Mouse (Mus musculus) intestine, embryonic 14.5 days (tissue): Measurements from ENCODE around the gene Phf21a. TPM values are rescaled to one million over a fixed set of nuclear protein-coding genes. Genes with fewer than 3 reads are reported as not detected.

Experiments
- ATAC-seq: fragments of 200-750 bp; cut with Nextera tagmentation; replicated peaks from 2 replicates; pipeline ENCODE4 v1.8.0; 2017; ENCODE audit warnings: low read depth, moderate number of reproducible peaks, moderate TSS enrichment, moderate library complexity; ENCODE audit not compliant: low FRiP score, low TSS enrichment
- DNase-seq: peaks from one replicate; pipeline ENCODE4 v3.0.0-alpha.2; 2018; ENCODE audit warnings: low spot score
- H3K27ac ChIP-seq: fragments of 300-500 bp; sonication (generic); 2 replicates; pipeline ENCODE4 v1.5.1; 2014; ENCODE audit warnings: low read depth, mild to moderate bottlenecking, control low read depth
- H3K27me3 ChIP-seq: fragments of 300-500 bp; sonication (generic); replicated peaks from 2 replicates; pipeline ENCODE4 v1.6.1; 2014; ENCODE audit warnings: low read length, control low read depth; ENCODE audit not compliant: control insufficient read depth, insufficient read depth
- H3K36me3 ChIP-seq: fragments of 300-500 bp; sonication (generic); 2 replicates; pipeline ENCODE4 v1.6.1; 2014; ENCODE audit warnings: low read length, control low read depth; ENCODE audit not compliant: control insufficient read depth, insufficient read depth
- H3K4me1 ChIP-seq: fragments of 300-500 bp; sonication (generic); replicated peaks from 2 replicates; pipeline ENCODE4 v1.6.1; 2014; ENCODE audit warnings: low read length, control low read depth, mixed read lengths; ENCODE audit not compliant: control insufficient read depth, insufficient read depth
- H3K4me2 ChIP-seq: fragments of 300-500 bp; sonication (generic); 2 replicates; pipeline ENCODE4 v1.6.1; 2014; ENCODE audit warnings: low read length
- H3K4me3 ChIP-seq: fragments of 300-500 bp; sonication (generic); 2 replicates; pipeline ENCODE4 v1.5.1; 2014; ENCODE audit warnings: low read depth, low read length, control low read depth, mixed read lengths
- H3K9ac ChIP-seq: fragments of 300-500 bp; sonication (generic); 2 replicates; pipeline ENCODE4 v1.6.1; 2014; ENCODE audit warnings: mild to moderate bottlenecking, low read length
- H3K9me3 ChIP-seq: fragments of 300-500 bp; sonication (generic); 2 replicates; pipeline ENCODE4 v1.6.1; 2016; ENCODE audit warnings: low read length, control low read depth; ENCODE audit not compliant: control insufficient read depth
- WGBS: fragments of 180-500 bp; shearing (Covaris S2); extraction: QIAGEN DNeasy Blood & Tissue Kit; methylation state at CpG from one replicate; pipeline ENCODE4 v1.1.7; 2014; 5-methylcytosine and 5-hydroxymethylcytosine counted together
- polyA plus RNA-seq: library from polyadenylated mRNA; unstranded; fragments of >200 nt; fragmentation: Nextera tagmentation; extraction: Ambion mirVana; gene quantifications from 2 replicates; pipeline ENCODE4 v1.2.1, GENCODE M21; 2014

The Phf21a gene
- polyA plus RNA-seq, 1 experiment from 2014 or later = 27.5 TPM

DNA sequence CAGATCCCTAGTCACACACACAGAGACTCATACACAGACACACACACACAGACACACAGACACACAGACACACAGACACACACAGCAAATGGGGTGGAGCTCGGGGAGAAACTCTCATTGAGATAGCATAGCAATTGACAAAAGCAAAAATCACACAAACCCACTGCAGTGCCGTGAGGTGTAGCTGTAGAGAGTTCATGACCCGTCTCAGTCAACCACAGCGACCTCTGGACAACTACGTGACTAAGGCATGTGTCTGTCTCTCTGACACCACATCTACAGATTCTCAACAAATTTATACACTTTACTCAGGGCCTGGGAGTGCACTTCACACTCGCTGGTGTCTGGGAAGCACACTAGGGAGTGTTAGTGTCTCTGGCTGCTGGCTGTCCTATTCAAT, 27.0 kb upstream of the Phf21a start:
- no peaks in the 10 kb centered on the region for H3K4me1 ChIP-seq
- H3K27ac ChIP-seq = no peak overlapping the region
- H3K27me3 ChIP-seq = peaks cover 6% of the 10 kb centered on the region; the same call in 1 of the 2 replicates
- 49% methylated on average over 6 of the region's 6 CpGs for WGBS
- DNase-seq (no peak), ATAC-seq (no peak)
- no peak overlapping the region for H3K9ac ChIP-seq
- H3K36me3 ChIP-seq = no peaks in the 10 kb centered on the region
- no peaks in the 10 kb centered on the region for H3K9me3 ChIP-seq
- no peak overlapping the region for H3K4me3 ChIP-seq
- H3K4me2 ChIP-seq = no peak overlapping the region

DNA sequence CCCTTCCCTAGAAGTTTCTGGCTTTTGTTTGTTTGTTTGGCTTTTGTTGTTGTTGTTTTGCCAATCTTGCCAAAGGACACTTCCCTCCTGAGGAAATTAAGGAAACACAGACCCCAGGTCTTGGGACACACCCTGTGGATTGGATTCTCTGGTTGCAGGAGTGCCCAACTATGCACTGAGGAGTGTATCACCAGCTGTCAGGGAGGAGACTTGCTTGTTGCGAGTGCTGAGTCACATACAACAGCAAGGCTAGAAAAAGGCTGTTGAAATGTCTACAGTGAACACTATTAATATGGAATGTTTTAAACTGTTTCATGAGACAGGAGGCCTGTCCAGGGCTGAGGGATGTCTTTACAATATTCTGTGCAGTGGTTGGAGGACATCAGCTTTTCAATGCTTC, 26.0 kb upstream of the Phf21a start:
- Histone ChIP-seq H3K36me3 (no peaks in the 10 kb centered on the region), H3K27ac (no peak overlapping the region), H3K4me3 (no peak overlapping the region), H3K4me2 (no peak overlapping the region), H3K4me1 (no peaks in the 10 kb centered on the region), H3K27me3 (no peaks in the 10 kb centered on the region), H3K9ac (no peak overlapping the region), H3K9me3 (no peaks in the 10 kb centered on the region)
- WGBS = 59% methylated on average over 1 of the region's 1 CpGs
- ATAC-seq (no peak), DNase-seq (no peak)

DNA sequence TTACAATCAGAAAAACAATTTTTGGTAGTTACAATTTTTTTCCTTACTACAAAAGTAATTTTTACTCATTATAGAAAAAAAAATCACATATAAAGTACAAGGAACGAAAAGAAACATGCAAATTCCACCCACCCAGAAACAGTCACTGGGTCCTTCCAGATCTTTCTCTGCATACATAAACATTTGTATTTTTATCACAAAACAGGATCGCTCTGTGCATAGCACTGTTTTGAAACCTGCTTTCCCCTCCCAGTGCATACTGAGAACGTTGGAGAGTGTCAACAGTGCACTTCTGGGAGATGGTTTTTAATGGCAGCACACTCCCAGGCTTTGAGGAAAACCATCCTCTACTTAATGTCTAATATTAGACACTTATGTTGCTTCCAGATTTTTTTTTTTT, 25.3 kb upstream of the Phf21a start:
- no peak overlapping the region for H3K9ac ChIP-seq
- H3K4me1 ChIP-seq = no peaks in the 10 kb centered on the region
- no peaks in the 10 kb centered on the region for H3K9me3 ChIP-seq
- no peaks in the 10 kb centered on the region for H3K36me3 ChIP-seq
- DNase-seq (no peak), ATAC-seq (no peak)
- 52% methylated on average over 3 of the region's 3 CpGs for WGBS
- H3K27me3 ChIP-seq = no peaks in the 10 kb centered on the region
- H3K4me2 ChIP-seq = no peak overlapping the region
- H3K4me3 ChIP-seq = no peak overlapping the region
- no peak overlapping the region for H3K27ac ChIP-seq

DNA sequence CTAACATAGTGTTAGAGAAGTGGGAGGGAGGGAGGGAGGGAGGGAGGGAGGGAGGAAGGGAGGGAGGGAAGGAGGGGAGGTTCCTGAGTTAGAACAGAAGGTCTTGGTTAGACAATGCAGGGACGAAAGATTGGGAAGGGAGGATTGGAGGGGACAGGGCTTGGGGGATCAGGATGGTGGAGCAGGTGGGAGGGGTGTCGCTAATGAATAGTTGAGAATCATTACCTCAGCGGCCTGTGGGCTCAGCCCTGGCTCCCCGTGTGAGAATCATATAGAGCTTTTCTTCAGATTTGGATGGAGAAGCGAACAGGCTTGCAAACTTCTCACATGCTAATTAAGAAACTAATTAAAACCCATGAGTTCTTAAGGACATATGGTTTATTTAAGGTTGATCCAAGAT, 23.3 kb upstream of the Phf21a start:
- Histone ChIP-seq H3K4me2 (no peak overlapping the region), H3K27me3 (no peaks in the 10 kb centered on the region), H3K27ac (no peak overlapping the region), H3K9ac (no peak overlapping the region), H3K4me3 (no peak overlapping the region), H3K9me3 (no peaks in the 10 kb centered on the region), H3K4me1 (no peaks in the 10 kb centered on the region), H3K36me3 (no peaks in the 10 kb centered on the region)
- no peak for ATAC-seq
- no peak for DNase-seq
- 66% methylated on average over 5 of the region's 5 CpGs for WGBS

DNA sequence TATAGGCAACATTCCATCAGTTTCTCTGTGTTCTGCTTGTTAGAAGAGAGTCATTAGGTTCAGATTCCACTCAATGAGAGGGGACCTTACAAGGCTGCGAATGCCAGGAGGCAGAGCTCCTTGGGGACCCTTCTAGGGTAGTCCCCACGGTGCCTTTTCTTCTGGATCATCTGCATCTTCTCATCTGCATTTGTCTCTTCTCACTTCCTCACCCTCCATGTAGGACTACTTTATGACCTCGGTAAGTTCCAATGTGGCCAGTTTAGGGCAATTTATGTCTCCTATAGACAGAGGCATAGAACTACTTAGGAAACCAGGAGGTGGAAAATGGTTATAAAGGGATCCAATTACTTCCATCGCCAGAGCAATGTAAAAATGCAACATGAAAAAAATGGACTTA, 21.8 kb upstream of the Phf21a start:
- Histone ChIP-seq H3K4me2 (no peak overlapping the region), H3K27me3 (no peaks in the 10 kb centered on the region), H3K27ac (no peak overlapping the region), H3K4me1 (no peaks in the 10 kb centered on the region), H3K4me3 (no peak overlapping the region), H3K9ac (no peak overlapping the region), H3K9me3 (no peaks in the 10 kb centered on the region), H3K36me3 (no peaks in the 10 kb centered on the region)
- ATAC-seq (no peak), DNase-seq (no peak)
- 74% methylated on average over 4 of the region's 4 CpGs for WGBS

DNA sequence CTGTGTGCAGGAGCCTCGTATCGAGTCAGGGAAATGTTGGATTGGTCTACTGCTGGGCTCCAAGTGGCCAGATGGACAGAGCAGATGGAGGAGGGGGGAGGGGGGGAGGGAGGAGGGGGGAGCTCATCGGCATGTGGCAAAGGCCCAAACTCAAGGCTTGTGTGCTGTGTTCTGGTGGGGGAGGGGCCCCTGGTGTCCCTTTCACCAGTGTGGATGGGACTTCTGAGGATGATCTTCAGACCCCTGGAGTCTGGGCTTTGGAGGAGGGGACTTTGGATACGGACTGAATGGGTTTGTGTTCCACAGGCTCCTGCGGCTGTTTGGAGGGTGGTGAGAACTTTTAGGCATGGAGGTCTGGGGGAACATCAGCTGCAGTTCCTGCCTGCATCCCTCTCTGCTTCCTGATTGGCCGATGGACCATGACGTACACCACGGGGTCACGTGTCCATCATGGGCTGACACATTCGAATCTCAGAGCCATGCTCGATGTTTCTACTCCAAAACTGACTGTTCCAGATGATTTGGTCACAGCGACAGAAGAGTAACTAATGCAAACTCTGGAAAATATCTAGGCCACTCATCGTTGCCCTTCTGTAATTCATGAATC, 16.7 kb upstream of the Phf21a start:
- no peaks in the 10 kb centered on the region for H3K36me3 ChIP-seq
- no peak overlapping the region for H3K4me3 ChIP-seq
- ATAC-seq (no peak), DNase-seq (no peak)
- H3K27me3 ChIP-seq = no peaks in the 10 kb centered on the region
- H3K9me3 ChIP-seq = no peaks in the 10 kb centered on the region
- no peak overlapping the region for H3K4me2 ChIP-seq
- H3K4me1 ChIP-seq = no peaks in the 10 kb centered on the region
- H3K27ac ChIP-seq = no peak overlapping the region
- no peak overlapping the region for H3K9ac ChIP-seq
- 81% methylated on average over 13 of the region's 13 CpGs for WGBS

DNA sequence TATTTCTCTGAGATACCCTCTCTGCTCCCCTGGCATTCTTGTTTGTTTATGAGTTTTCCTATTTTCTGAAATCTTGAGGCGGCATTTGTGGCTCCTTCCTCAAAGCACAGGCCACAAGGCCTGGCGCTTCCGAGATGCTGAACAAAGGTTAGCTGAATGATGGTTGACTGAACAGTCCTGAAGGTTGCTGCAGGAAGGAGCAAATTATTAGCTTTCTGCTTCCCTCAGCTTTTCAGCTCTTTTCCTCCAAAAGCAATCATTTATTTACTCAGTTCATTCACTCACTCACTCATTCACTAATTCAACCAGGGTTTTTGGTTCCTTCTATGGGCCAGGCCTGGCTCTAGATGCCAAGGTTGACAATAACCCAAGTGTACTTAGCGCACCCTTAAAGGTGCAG, 10.7 kb upstream of the Phf21a start:
- ATAC-seq = no peak
- Histone ChIP-seq H3K4me1 (no peaks in the 10 kb centered on the region), H3K36me3 (no peaks in the 10 kb centered on the region), H3K4me3 (no peak overlapping the region), H3K9me3 (no peaks in the 10 kb centered on the region), H3K4me2 (no peak overlapping the region), H3K9ac (no peak overlapping the region), H3K27ac (no peak overlapping the region), H3K27me3 (no peaks in the 10 kb centered on the region)
- no peak for DNase-seq
- WGBS = 93% methylated on average over 4 of the region's 4 CpGs

DNA sequence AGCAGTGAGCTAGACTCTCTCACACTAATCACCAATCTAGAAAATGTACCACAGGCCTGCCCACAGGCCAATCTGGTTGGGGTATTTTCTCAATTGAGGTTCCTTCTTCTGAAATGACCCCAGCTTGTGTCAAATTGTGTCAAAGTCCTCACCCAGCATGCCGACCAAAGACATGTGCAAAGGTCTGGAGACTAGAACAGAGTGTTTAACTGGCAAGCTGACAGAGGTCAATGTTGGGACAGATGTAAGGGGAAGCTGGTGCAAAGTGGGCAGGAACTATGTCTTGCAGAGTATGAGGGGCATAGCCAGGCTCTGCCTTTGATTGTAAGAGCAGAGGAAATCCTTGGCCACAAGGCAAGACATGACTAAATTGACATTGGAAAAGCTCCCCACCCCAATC, 7.2 kb upstream of the Phf21a start:
- Histone ChIP-seq H3K4me3 (no peak overlapping the region), H3K9ac (no peak overlapping the region), H3K27me3 (no peaks in the 10 kb centered on the region), H3K4me2 (no peak overlapping the region), H3K27ac (no peak overlapping the region), H3K36me3 (no peaks in the 10 kb centered on the region), H3K9me3 (no peaks in the 10 kb centered on the region), H3K4me1 (no peaks in the 10 kb centered on the region)
- 74% methylated on average over 1 of the region's 1 CpGs for WGBS
- ATAC-seq = no peak
- DNase-seq = no peak

DNA sequence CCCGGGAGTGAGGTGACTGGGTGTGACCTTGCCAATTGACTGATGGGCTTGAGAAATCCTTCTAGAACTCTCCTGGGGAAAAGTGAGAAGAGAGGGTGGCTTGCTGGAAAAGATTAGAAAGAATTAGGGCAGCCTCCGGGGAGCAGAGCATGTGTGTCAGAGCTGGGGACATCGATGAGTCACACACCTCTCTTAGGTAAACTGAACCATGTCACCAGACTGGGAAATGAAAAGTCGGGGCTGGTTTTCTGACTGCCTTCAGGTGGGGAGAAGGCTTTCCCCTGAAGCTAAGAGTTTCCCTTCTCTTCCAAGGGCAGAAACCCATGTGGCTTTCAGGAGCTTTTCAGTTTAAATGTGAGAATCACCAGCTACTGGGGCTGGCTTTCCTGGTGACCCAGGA, 5.9 kb upstream of the Phf21a start:
- Histone ChIP-seq H3K9ac (no peak overlapping the region), H3K9me3 (no peaks in the 10 kb centered on the region), H3K27me3 (no peaks in the 10 kb centered on the region), H3K36me3 (no peaks in the 10 kb centered on the region), H3K4me3 (no peak overlapping the region), H3K4me2 (no peak overlapping the region), H3K27ac (no peak overlapping the region), H3K4me1 (no peaks in the 10 kb centered on the region)
- 68% methylated on average over 4 of the region's 4 CpGs for WGBS
- no peak for DNase-seq
- ATAC-seq = no peak
